Mouse (Mus musculus) cerebellum, adult 2 months (tissue): ENCODE results near the gene Tnk1.

Experiments
- CTCF ChIP-seq: fragments of 200-500 bp; IDR thresholded peaks from 2 replicates; pipeline ENCODE4 v1.5.1; 2011; ENCODE audit warnings: low read depth, mild to moderate bottlenecking, control low read depth, low read length, moderate library complexity, borderline replicate concordance; ENCODE audit not compliant: insufficient read depth
- POLR2A ChIP-seq: fragments of 200-500 bp; IDR thresholded peaks from 2 replicates; pipeline ENCODE4 v1.6.1; 2011; ENCODE audit warnings: low read length, control low read depth, borderline replicate concordance; ENCODE audit not compliant: insufficient read depth

DNA sequence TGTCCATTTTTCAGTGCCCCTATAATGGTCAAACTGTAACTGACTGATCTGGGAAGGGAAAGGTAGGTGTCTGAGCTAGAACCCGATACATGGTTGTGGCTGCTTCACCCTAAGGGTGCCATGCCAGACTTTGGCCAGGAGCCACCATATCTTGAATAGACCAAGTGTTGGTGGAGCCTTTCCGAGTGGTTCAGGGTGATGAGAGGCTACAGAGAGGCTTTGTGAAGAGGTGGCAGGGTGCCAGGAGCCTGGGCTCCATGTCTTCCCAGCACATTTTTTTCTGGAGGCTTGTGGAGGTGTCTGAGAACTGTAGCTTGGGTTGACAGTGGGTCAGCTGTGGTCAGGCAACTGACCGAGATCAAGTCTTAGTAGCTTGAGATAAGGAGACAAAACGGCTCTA is 33.0 kb upstream of the Tnk1 start:
- no peak for TF ChIP-seq CTCF
- TF ChIP-seq POLR2A: no peak
